Mouse (Mus musculus): Measurements from ENCODE around the gene Pik3ap1. TPM values are rescaled to one million over a fixed set of nuclear protein-coding genes. Genes with fewer than 3 reads are reported as not detected.

The Pik3ap1 gene
- polyA plus RNA-seq, 1 experiment, result not detected

GRCm38 (mm10) chr19:41264331-41264799 lies 120.5 kb downstream of the Pik3ap1 start:
- peaks cover 41% of the 10 kb centered on the region for H3K79me2 ChIP-seq (ENCODE audit: control insufficient read depth, insufficient read depth)
- H3ac ChIP-seq (ENCODE audit: control insufficient read depth, insufficient read length), result peak overlapping the region; percentile 81
- H3K4me3 ChIP-seq, result peak overlapping the region; percentile 76
- peak overlapping the region; percentile 94 for H3K4me2 ChIP-seq (ENCODE audit: low read depth)
- no peaks in the 10 kb centered on the region for H3K36me3 ChIP-seq (ENCODE audit: control insufficient read depth, insufficient read depth)
- H3K27me3 ChIP-seq (ENCODE audit: control insufficient read depth, insufficient read depth, insufficient read length), result no peaks in the 10 kb centered on the region
- TF ChIP-seq E2F4 (IDR thresholded peaks at IDR 0.05; ENCODE audit: insufficient read depth), result no peak
- no peak for TF ChIP-seq USF1 (IDR thresholded peaks at IDR 0.05; ENCODE audit: low read depth)
- no peak for TF ChIP-seq REST (IDR thresholded peaks at IDR 0.05; ENCODE audit: insufficient read depth, insufficient read length)
- no peak for TF ChIP-seq MYOG (IDR thresholded peaks at IDR 0.05; ENCODE audit: control insufficient read depth in 1 of 3, insufficient read depth in 1 of 3, insufficient read length in 2 of 3, low read depth in 2 of 3)
- TF ChIP-seq POLR2AphosphoS2 (IDR thresholded peaks at IDR 0.05; ENCODE audit: insufficient read length, low read depth), result no peak
- TF ChIP-seq SRF (IDR thresholded peaks at IDR 0.05; ENCODE audit: control insufficient read depth, insufficient read length, low read depth), result no peak
- TF ChIP-seq CEBPB (IDR thresholded peaks at IDR 0.05; ENCODE audit: insufficient read depth, poor library complexity, severe bottlenecking), result no peak
- no peak for TF ChIP-seq MYOD1 (IDR thresholded peaks at IDR 0.05; ENCODE audit: control insufficient read depth in 1 of 3, insufficient read length in 2 of 3, low read depth in 2 of 3)
- TF ChIP-seq TCF3 (IDR thresholded peaks at IDR 0.05; ENCODE audit: insufficient read length, low read depth), result no peak
- no peak for TF ChIP-seq POLR2A (IDR thresholded peaks at IDR 0.05; ENCODE audit: insufficient read length, low read depth)
- TF ChIP-seq MAX (IDR thresholded peaks at IDR 0.05; ENCODE audit: low read depth), result no peak
- TF ChIP-seq TCF12 (IDR thresholded peaks at IDR 0.05; ENCODE audit: insufficient read depth, poor library complexity, severe bottlenecking), result no peak

DNA sequence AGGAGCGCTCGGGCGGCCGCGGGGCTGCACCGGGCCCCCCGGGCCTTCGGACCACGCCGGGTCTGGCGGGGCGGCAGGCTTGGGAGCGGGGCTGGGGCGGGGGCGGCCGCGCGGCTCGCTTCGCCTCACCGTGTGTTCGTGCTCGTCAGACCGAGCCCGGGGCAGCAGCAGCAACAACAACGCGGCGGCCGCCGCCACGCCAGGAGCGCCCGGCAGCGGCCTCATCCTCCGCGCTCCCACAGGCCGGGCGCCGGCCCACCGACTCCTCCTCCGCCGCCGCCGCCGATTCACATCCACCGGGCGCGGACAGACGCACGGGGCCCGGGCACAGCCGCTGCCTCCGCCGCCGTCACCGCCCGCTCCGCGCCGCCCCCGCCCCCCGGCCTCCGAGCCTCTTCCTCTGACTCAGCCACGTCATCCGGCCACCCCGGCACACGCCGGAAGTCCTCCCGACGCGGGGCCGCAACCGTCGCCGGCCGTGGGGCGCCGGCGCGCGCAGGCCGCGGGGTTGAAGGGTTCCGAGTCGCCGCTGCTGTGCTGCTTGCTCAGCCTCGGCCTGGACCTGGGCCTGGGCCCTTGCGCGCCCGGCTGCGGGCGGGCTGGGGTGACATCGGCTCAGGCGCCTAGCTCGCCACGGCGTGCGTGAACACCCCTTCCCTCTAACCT lies 121.1 kb downstream of the Pik3ap1 start, which contains the start of gene Tm9sf3:
TSS of gene Tm9sf3 (minus strand) at position 368 of the 666 bp plus-strand sequence.
- Histone ChIP-seq H3ac (ENCODE audit: control insufficient read depth, insufficient read length) (peak within 1 kb of the TSS; percentile 81), H3K79me2 (ENCODE audit: control insufficient read depth, insufficient read depth) (peaks cover 47% of the 10 kb centered on the region), H3K27me3 (ENCODE audit: control insufficient read depth, insufficient read depth, insufficient read length) (no peaks in the 10 kb centered on the region), H3K36me3 (ENCODE audit: control insufficient read depth, insufficient read depth) (no peaks in the 10 kb centered on the region), H3K4me3 (peak within 1 kb of the TSS; percentile 76), H3K4me2 (ENCODE audit: low read depth) (peak within 1 kb of the TSS; percentile 94)
- TF ChIP-seq TCF12 (IDR thresholded peaks at IDR 0.05; ENCODE audit: insufficient read depth, poor library complexity, severe bottlenecking) (no peak), TCF3 (IDR thresholded peaks at IDR 0.05; ENCODE audit: insufficient read length, low read depth) (no peak), SRF (IDR thresholded peaks at IDR 0.05; ENCODE audit: control insufficient read depth, insufficient read length, low read depth) (no peak), CEBPB (IDR thresholded peaks at IDR 0.05; ENCODE audit: insufficient read depth, poor library complexity, severe bottlenecking) (no peak), POLR2AphosphoS2 (IDR thresholded peaks at IDR 0.05; ENCODE audit: insufficient read length, low read depth) (peak; percentile 91), MAX (IDR thresholded peaks at IDR 0.05; ENCODE audit: low read depth) (no peak), USF1 (IDR thresholded peaks at IDR 0.05; ENCODE audit: low read depth) (no peak), POLR2A (IDR thresholded peaks at IDR 0.05; ENCODE audit: insufficient read length, low read depth) (peak; percentile 99), MYOG (IDR thresholded peaks at IDR 0.05; ENCODE audit: control insufficient read depth in 1 of 3, insufficient read depth in 1 of 3, insufficient read length in 2 of 3, low read depth in 2 of 3) (peak in 2 of 3 experiments; percentile 6 to 39), MYOD1 (IDR thresholded peaks at IDR 0.05; ENCODE audit: control insufficient read depth in 1 of 3, insufficient read length in 2 of 3, low read depth in 2 of 3) (no peak), REST (IDR thresholded peaks at IDR 0.05; ENCODE audit: insufficient read depth, insufficient read length) (no peak), E2F4 (IDR thresholded peaks at IDR 0.05; ENCODE audit: insufficient read depth) (peak; percentile 28)

DNA sequence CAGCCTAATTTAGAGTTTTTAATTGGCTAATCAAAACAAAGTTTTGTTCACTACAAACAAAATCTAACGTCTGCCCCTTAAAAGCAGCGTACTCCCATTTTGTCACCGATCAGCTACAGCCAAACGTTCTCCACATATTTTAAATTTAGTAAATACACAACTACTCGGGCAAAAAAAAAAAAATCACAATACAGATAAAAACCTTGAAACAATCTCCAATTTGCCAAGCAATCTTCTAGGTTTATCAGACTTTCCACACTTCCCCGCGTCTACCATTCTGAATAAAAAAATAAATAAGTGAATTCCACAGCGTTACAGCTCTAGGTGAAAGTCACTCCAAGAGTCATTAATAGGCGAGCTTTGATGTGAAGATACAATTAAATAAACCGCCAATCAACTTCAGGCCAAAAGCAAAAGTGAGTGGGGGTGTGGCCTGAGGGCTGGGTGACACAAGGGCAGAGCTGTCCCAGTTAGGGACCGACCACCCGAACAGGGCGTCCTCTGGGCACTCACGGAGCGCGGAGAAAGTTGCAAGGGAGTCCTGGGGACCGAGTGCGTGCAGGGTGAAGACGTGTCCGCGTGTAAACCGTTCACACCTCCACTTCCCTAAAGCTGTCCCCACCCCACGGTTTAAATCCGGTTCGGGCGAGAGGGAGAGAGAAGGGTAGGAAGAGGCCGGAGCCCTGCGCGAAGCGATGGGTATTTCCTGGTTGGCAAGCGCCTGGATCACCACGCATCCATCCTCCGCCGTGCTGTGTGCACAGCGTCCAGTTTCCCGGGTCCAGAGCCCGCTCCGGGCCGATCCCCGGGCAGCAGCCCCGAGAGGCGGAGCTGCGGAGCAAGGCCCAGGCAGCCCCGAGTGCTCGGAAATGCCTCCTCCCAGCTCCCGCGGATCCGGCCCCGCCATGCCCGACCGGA lies 121.9 kb downstream of the Pik3ap1 start:
- peak overlapping the region; percentile 76 for H3K4me3 ChIP-seq
- TF ChIP-seq POLR2A (IDR thresholded peaks at IDR 0.05; ENCODE audit: insufficient read length, low read depth) (peak; percentile 40), POLR2AphosphoS2 (IDR thresholded peaks at IDR 0.05; ENCODE audit: insufficient read length, low read depth) (peak; percentile 48), REST (IDR thresholded peaks at IDR 0.05; ENCODE audit: insufficient read depth, insufficient read length) (no peak)
- peaks cover 55% of the 10 kb centered on the region for H3K79me2 ChIP-seq (ENCODE audit: control insufficient read depth, insufficient read depth)
- peak overlapping the region; percentile 81 for H3ac ChIP-seq (ENCODE audit: control insufficient read depth, insufficient read length)
- no peaks in the 10 kb centered on the region for H3K27me3 ChIP-seq (ENCODE audit: control insufficient read depth, insufficient read depth, insufficient read length)
- H3K4me2 ChIP-seq (ENCODE audit: low read depth), result peak overlapping the region; percentile 87
- H3K36me3 ChIP-seq (ENCODE audit: control insufficient read depth, insufficient read depth), result no peaks in the 10 kb centered on the region

- Histone ChIP-seq H3ac (ENCODE audit: control insufficient read depth, insufficient read length) (no peak overlapping the region), H3K4me3 (no peak overlapping the region), H3K27me3 (ENCODE audit: control insufficient read depth, insufficient read depth, insufficient read length) (no peaks in the 10 kb centered on the region), H3K4me2 (ENCODE audit: low read depth) (no peak overlapping the region), H3K36me3 (ENCODE audit: control insufficient read depth, insufficient read depth) (no peaks in the 10 kb centered on the region), H3K79me2 (ENCODE audit: control insufficient read depth, insufficient read depth) (peaks cover 77% of the 10 kb centered on the region)
- TF ChIP-seq MYOD1 (IDR thresholded peaks at IDR 0.05; ENCODE audit: control insufficient read depth in 1 of 3, insufficient read length in 2 of 3, low read depth in 2 of 3) (no peak), USF1 (IDR thresholded peaks at IDR 0.05; ENCODE audit: low read depth) (no peak), TCF3 (IDR thresholded peaks at IDR 0.05; ENCODE audit: insufficient read length, low read depth) (no peak), E2F4 (IDR thresholded peaks at IDR 0.05; ENCODE audit: insufficient read depth) (no peak), POLR2AphosphoS2 (IDR thresholded peaks at IDR 0.05; ENCODE audit: insufficient read length, low read depth) (no peak)
These were observed 124.2 kb downstream of the Pik3ap1 start for GRCm38 (mm10) chr19:41260736-41261135.
